ENCODE assay signal across 8 mouse cellular contexts in the genomic region with DNA sequence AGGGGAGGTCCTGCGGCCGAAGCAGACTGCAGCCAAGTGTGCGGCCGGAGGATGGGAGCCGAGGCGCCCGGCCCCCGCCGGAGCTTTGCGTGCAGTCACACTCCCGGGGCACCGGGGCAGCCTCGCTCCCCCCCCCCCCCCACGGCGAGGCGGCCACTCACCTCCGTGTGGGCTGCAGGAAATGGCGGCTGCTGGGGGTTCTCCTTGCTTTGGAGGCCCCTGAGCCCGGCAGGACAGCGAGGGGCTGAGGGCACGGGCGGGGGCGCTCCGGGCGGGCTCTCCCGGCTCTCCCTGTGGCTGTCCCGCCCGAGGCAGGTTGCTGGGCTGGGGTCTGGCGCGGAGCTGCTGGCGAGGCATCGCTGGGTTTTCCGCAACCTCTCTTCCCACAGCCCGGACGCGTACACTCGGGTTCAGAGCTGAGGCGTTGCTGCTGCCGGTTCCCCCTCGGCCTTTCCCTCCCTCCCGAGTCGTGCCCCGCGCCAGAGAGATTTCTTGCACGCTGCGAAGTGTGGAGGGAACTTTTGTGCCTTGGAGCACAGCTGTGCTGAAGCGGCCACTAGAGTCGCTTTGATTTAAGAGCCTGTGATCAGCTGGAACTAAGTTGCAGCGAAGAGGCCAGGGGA. TPM values are rescaled to one million over a fixed set of nuclear protein-coding genes. Genes with fewer than 3 reads are reported as not detected.
DNase-seq lines count a peak whose midpoint lies in the region; ATAC-seq and TF ChIP-seq lines count a peak whose summit lies in the region.

No protein-coding gene starts in this region.

- H3K9ac ChIP-seq in lung, embryonic 14.5 days, result peak overlapping the region; percentile 62
- peak overlapping the region; percentile 56 for H3K9ac ChIP-seq in hindbrain, postnatal 0 days (replicated peaks; ENCODE audit: low read length)
- no peak overlapping the region for H3K9ac ChIP-seq in liver, postnatal 0 days (replicated peaks)

- no peaks in the 10 kb centered on the region for H3K9me3 ChIP-seq in lung, embryonic 14.5 days (ENCODE audit: low read depth, low read length)
- H3K9me3 ChIP-seq in hindbrain, postnatal 0 days (ENCODE audit: low read length), result no peaks in the 10 kb centered on the region
- H3K9me3 ChIP-seq in liver, postnatal 0 days (ENCODE audit: low read length), result no peaks in the 10 kb centered on the region

- peak overlapping the region; percentile 58 for H3K4me2 ChIP-seq in lung, embryonic 14.5 days
- H3K4me2 ChIP-seq in hindbrain, postnatal 0 days (ENCODE audit: low read depth, low read length), result peak overlapping the region; percentile 64
- peak overlapping the region; percentile 73 for H3K4me2 ChIP-seq in liver, postnatal 0 days (ENCODE audit: low read depth, low read length)

- peak; percentile 41 for ATAC-seq in lung, embryonic 14.5 days (ENCODE audit: insufficient read depth)
- peak; percentile 31 for ATAC-seq in hindbrain, postnatal 0 days
- ATAC-seq in liver, postnatal 0 days, result 0 out of 2 replicates have a peak, but pooled peaks have one; percentile 7

- DNase-seq in lung, embryonic 14.5 days, result peak; percentile 66
- no peak for DNase-seq in lung, adult 18-20 months
- DNase-seq in cerebellum, adult 2 months, result peak in 1 of 2 experiments; percentile 24
- DNase-seq in forelimb bud, embryonic 11.5 days (ENCODE audit: low read depth, low spot score), result peak; percentile 27
- peak; percentile 34 for DNase-seq in hindbrain, postnatal 0 days (ENCODE audit: low spot score)
- peak; percentile 13 for DNase-seq in liver, postnatal 0 days
- DNase-seq in right cerebral cortex, postnatal 25 days, result peak; percentile 8
- no peak for DNase-seq in MN1 (ENCODE audit: low spot score)

- no peaks in the 10 kb centered on the region for H3K4me1 ChIP-seq in lung, embryonic 14.5 days (ENCODE audit: insufficient read depth)
- no peaks in the 10 kb centered on the region for H3K4me1 ChIP-seq in cerebellum, adult 2 months (ENCODE audit: control insufficient read depth, insufficient read depth, low read length)
- no peaks in the 10 kb centered on the region for H3K4me1 ChIP-seq in hindbrain, postnatal 0 days (ENCODE audit: insufficient read depth, low read length)
- no peaks in the 10 kb centered on the region for H3K4me1 ChIP-seq in liver, postnatal 0 days (ENCODE audit: insufficient read depth)

- WGBS in lung, embryonic 14.5 days, result 7% methylated on average over 18 of the region's 49 CpGs
- 14% methylated on average over 29 of the region's 49 CpGs for WGBS in cerebellum, adult 2 months
- WGBS in hindbrain, postnatal 0 days, result 23% methylated on average over 27 of the region's 49 CpGs
- WGBS in liver, postnatal 0 days (ENCODE audit: insufficient replicate concordance), result 20% methylated on average over 23 of the region's 49 CpGs

- no peak for TF ChIP-seq EP300 in liver, postnatal 0 days (IDR thresholded peaks at IDR 0.05; ENCODE audit: low read depth)

- no peaks in the 10 kb centered on the region for H3K36me3 ChIP-seq in lung, embryonic 14.5 days (ENCODE audit: insufficient read depth)
- no peaks in the 10 kb centered on the region for H3K36me3 ChIP-seq in hindbrain, postnatal 0 days (ENCODE audit: insufficient read depth, low read length)
- H3K36me3 ChIP-seq in liver, postnatal 0 days (replicated peaks; ENCODE audit: insufficient read depth, low read length), result no peaks in the 10 kb centered on the region

- peak overlapping the region; percentile 83 for H3K27ac ChIP-seq in lung, embryonic 14.5 days (ENCODE audit: low read depth)
- H3K27ac ChIP-seq in cerebellum, adult 2 months (ENCODE audit: insufficient read depth, low read length), result no peak overlapping the region
- peak overlapping the region; percentile 74; the same call in 1 of the 2 replicates for H3K27ac ChIP-seq in hindbrain, postnatal 0 days
- no peak overlapping the region for H3K27ac ChIP-seq in liver, postnatal 0 days (ENCODE audit: low read depth)

- peak overlapping the region; percentile 58 for H3K4me3 ChIP-seq in lung, embryonic 14.5 days (ENCODE audit: low read depth, low read length)
- H3K4me3 ChIP-seq in cerebellum, adult 2 months (replicated peaks; ENCODE audit: insufficient read depth, low read depth, low read length), result peak overlapping the region; percentile 89
- H3K4me3 ChIP-seq in hindbrain, postnatal 0 days (ENCODE audit: low read length), result peak overlapping the region; percentile 56
- peak overlapping the region; percentile 47 for H3K4me3 ChIP-seq in liver, postnatal 0 days (ENCODE audit: low read depth, low read length)

- no peak for TF ChIP-seq POLR2A in cerebellum, adult 2 months (IDR thresholded peaks at IDR 0.05; ENCODE audit: borderline replicate concordance, insufficient read depth, low read length)

- no peaks in the 10 kb centered on the region for H3K27me3 ChIP-seq in lung, embryonic 14.5 days (ENCODE audit: insufficient read depth, low read length)
- no peaks in the 10 kb centered on the region for H3K27me3 ChIP-seq in cerebellum, adult 2 months (ENCODE audit: control insufficient read depth, insufficient read depth, low read length)
- H3K27me3 ChIP-seq in hindbrain, postnatal 0 days (ENCODE audit: insufficient read depth, low read length), result no peaks in the 10 kb centered on the region
- peaks cover 4% of the 10 kb centered on the region; the same call in 1 of the 2 replicates for H3K27me3 ChIP-seq in liver, postnatal 0 days (ENCODE audit: insufficient read depth, low read length)

- no peak for TF ChIP-seq CTCF in lung, embryonic 14.5 days (IDR thresholded peaks at IDR 0.05; ENCODE audit: low read depth)
- TF ChIP-seq CTCF in cerebellum, adult 2 months (IDR thresholded peaks at IDR 0.05; ENCODE audit: borderline replicate concordance, insufficient read depth, low read depth, low read length), result no peak
- no peak for TF ChIP-seq CTCF in hindbrain, postnatal 0 days (IDR thresholded peaks at IDR 0.05; ENCODE audit: low read depth)
- TF ChIP-seq CTCF in liver, postnatal 0 days (IDR thresholded peaks at IDR 0.05; ENCODE audit: low read depth), result no peak

RNA-seq across cellular contexts. Expression of a gene that starts 0.9 kb away (rescaled TPM):
- polyA plus RNA-seq in lung, embryonic 14.5 days (2014; fragmentation: Nextera tagmentation; extraction: Ambion mirVana), result 12.7 TPM in 2 replicates
- 2.0 and 2.1 TPM in 2 replicates for polyA plus RNA-seq in cerebellum, adult 2 months (2012; rRNA removed)
- total RNA-seq in hindbrain, postnatal 0 days (2014; rRNA removed), result 4.7 and 6.4 TPM in 2 replicates
- 0.68 and 0.95 TPM in 2 replicates for polyA plus RNA-seq in hindbrain, postnatal 0 days (2015; fragmentation: Nextera tagmentation; extraction: Ambion mirVana)
- polyA plus RNA-seq in liver, postnatal 0 days (2015; fragmentation: Nextera tagmentation; extraction: Ambion mirVana), result 0.14 TPM in 2 replicates

Comparison
In these comparisons a context has a peak if more than half of its experiments do, and no peak if none do; other contexts are left out.
1. DNase-seq: peak in lung, embryonic 14.5 days (single experiment), forelimb bud, embryonic 11.5 days (single experiment), hindbrain, postnatal 0 days (single experiment), liver, postnatal 0 days (single experiment) and right cerebral cortex, postnatal 25 days (single experiment); none in lung, adult 18-20 months (0 of 2) and MN1 (single experiment).
2. H3K27ac ChIP-seq: peak in lung, embryonic 14.5 days (single experiment) and hindbrain, postnatal 0 days (single experiment); none in cerebellum, adult 2 months (single experiment) and liver, postnatal 0 days (single experiment).
3. Peak in every context shown above with its lines, with median percentiles within 50 percentile points of each other: ATAC-seq, H3K4me2 ChIP-seq and H3K4me3 ChIP-seq.